Mouse (Mus musculus) retina, adult 2 months (tissue): ENCODE results near the gene Irf2bp1.

Source experiments
- DNase-seq: peaks from one replicate; pipeline ENCODE4 v3.0.0-alpha.2; 2012; ENCODE audit warnings: low read depth, low spot score

Irf2bp1 gene

GRCm38 (mm10) chr7:19003902-19004630 is at the start of gene Irf2bp1:
Gene Irf2bp1 (plus strand): TSS chr7:19004044.
- peak; percentile 93 for DNase-seq

- no peak for DNase-seq
Observed at GRCm38 (mm10) chr7:18957569-18958383, 46.1 kb upstream of the Irf2bp1 start.

GRCm38 (mm10) chr7:18958384-18958766 is 45.5 kb upstream of the Irf2bp1 start:
- no peak for DNase-seq

GRCm38 (mm10) chr7:18959446-18959845 is 44.4 kb upstream of the Irf2bp1 start:
- no peak for DNase-seq

GRCm38 (mm10) chr7:18962171-18962792 is 41.6 kb upstream of the Irf2bp1 start:
- no peak for DNase-seq

GRCm38 (mm10) chr7:18962795-18963194 is 41.0 kb upstream of the Irf2bp1 start:
- DNase-seq: no peak

- no peak for DNase-seq
Observed at GRCm38 (mm10) chr7:18963294-18963843, 40.5 kb upstream of the Irf2bp1 start.

- DNase-seq: no peak
Observed at GRCm38 (mm10) chr7:18965312-18965711, 38.5 kb upstream of the Irf2bp1 start.

- DNase-seq: no peak
Observed at GRCm38 (mm10) chr7:18967603-18968002, 36.2 kb upstream of the Irf2bp1 start.

- DNase-seq: no peak
Observed at GRCm38 (mm10) chr7:18970956-18971355, 32.9 kb upstream of the Irf2bp1 start.

GRCm38 (mm10) chr7:18978381-18978780 is 25.5 kb upstream of the Irf2bp1 start:
- DNase-seq: no peak

- no peak for DNase-seq
Observed at GRCm38 (mm10) chr7:18986503-18986902, 17.3 kb upstream of the Irf2bp1 start.

- DNase-seq: no peak
Observed at GRCm38 (mm10) chr7:18987100-18987499, 16.7 kb upstream of the Irf2bp1 start, which contains the start of gene Nanos2. Gene Nanos2 (plus strand): TSS chr7:18987400.

- DNase-seq: no peak
Observed at GRCm38 (mm10) chr7:18987747-18988146, 16.1 kb upstream of the Irf2bp1 start.

- DNase-seq: no peak
Observed at GRCm38 (mm10) chr7:18988780-18989179, 15.1 kb upstream of the Irf2bp1 start.

GRCm38 (mm10) chr7:18989995-18990394 is 13.8 kb upstream of the Irf2bp1 start:
- no peak for DNase-seq

GRCm38 (mm10) chr7:18990601-18991295 is 13.1 kb upstream of the Irf2bp1 start, which contains the start of gene Mypop:
Gene Mypop (plus strand): TSS chr7:18991245.
- peak; percentile 100 for DNase-seq

GRCm38 (mm10) chr7:18991660-18992293 is 12.1 kb upstream of the Irf2bp1 start:
- DNase-seq: no peak

GRCm38 (mm10) chr7:18992294-18992675 is 11.6 kb upstream of the Irf2bp1 start:
- DNase-seq: no peak

GRCm38 (mm10) chr7:18993036-18993435 is 10.8 kb upstream of the Irf2bp1 start:
- no peak for DNase-seq

GRCm38 (mm10) chr7:18998835-18999234 is 5.0 kb upstream of the Irf2bp1 start:
- no peak for DNase-seq
